Mouse (Mus musculus) mesoderm, embryonic 11.5 days (tissue): ENCODE measurements around the gene Adap1.
A peak's percentile ranks its signal among the peaks of the same experiment; 100 is the strongest.

Source experiments
- DNase-seq: peaks from one replicate; pipeline ENCODE4 v3.0.0-alpha.2; 2012; ENCODE audit warnings: low read depth, low spot score

Gene Adap1

GRCm38 (mm10) chr5:139325395-139325966 is at the start of gene Adap1:
Adap1 (minus strand) TSS chr5:139325622.
- DNase-seq: peak; percentile 47

- no peak for DNase-seq
Measured at GRCm38 (mm10) chr5:139374841-139375240, 49.4 kb upstream of the Adap1 start.

DNA sequence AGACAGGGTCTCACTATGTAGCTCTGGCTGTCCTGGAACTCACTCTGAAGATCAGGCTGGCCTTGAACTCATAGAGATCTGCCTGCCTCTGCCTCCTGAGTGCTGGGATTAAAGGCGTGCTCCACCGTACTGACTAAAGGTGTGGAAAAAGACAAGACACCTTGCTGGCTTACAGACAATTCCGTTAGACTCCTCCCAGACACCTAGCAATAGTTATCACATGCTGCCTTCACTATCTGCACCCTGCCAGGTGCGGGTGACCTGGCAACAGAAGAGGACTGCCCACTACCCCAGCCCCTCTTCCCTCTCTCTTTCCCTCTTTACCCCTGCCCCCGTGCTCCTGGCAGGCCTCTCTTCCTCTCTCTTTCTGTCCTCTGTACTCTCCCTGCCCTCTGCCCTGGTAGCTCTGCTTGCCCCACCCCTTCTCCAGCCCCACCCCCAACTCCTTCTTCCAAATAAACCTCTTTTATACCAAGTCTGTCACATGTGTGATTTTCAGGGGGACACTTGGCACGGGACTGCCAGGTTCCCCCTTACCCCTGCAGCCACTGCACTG is 48.5 kb upstream of the Adap1 start:
- DNase-seq: no peak

- no peak for DNase-seq
Measured at GRCm38 (mm10) chr5:139373126-139373525, 47.7 kb upstream of the Adap1 start.

GRCm38 (mm10) chr5:139371631-139372401 is 46.4 kb upstream of the Adap1 start:
- DNase-seq: peak; percentile 97

DNA sequence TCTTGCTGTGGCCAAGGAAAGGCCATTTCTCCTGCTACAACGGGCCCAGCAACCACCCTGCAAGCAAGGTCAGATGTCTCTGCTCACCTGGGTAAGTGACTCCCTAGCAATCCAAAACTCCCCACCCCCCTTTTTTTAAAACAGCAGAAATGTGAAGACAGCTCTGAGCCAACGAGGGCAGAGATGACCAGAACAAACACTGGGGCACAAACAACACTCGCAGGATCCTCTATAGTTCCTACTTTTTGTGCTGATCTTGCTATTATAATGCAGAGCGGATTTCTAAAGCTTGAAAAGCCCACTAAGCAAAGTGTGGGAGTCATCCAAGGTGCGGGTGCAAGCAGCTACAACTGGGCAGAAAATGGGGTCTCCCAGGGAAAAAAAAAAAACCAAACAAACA is 45.7 kb upstream of the Adap1 start:
- no peak for DNase-seq

DNA sequence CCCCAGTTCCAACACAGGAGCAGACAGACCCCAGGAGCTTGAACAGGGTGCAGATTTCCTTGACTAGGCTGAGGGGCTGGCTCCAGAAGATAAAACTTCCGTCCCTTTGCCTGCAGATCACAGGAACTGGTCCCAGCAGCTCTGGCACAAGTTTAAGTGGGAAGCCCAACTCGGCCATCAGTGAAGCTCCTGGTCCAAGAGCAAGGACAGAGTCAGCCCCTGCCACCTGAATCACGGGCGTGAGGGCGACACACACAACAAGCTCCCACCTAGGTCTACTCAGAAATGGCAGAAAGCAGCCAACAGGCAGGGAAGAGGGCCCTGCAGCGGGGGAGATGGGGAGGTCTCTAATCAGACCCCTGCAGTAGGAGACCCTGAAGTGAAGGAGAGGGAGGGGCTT is 44.9 kb upstream of the Adap1 start:
- DNase-seq: no peak

DNA sequence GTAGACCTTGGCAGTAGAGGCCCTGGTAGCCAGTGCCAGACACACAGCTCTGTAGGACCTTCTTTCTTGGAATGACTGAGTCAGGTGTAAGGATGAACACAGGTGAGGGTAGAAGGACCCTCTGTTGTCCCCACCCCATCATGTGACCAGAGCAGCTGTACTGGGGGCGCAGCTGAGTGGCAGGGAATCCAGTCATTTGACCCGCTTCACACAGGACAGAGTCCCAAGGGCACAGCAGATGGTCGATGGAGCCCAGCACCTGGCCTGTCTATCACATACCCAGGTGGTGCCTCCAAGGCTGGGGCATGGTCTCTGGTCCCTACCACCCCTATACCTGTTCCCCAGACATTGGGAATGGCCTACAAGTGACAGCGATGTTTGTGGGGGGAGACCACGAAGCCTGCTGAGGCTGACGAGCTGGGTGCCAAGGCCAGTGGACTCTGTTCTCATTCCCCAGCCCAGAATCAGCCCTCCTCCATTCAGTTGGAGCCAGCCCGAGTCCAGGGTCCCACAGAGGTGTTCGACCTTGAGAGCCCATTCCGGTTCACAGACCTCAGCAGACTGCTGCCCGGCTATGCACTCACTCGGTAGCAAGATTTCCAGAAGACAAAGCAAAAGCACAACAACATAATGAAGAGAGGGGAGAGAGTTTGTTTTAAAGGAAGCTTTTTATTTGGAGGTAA is 43.4 kb upstream of the Adap1 start:
- DNase-seq: no peak

DNA sequence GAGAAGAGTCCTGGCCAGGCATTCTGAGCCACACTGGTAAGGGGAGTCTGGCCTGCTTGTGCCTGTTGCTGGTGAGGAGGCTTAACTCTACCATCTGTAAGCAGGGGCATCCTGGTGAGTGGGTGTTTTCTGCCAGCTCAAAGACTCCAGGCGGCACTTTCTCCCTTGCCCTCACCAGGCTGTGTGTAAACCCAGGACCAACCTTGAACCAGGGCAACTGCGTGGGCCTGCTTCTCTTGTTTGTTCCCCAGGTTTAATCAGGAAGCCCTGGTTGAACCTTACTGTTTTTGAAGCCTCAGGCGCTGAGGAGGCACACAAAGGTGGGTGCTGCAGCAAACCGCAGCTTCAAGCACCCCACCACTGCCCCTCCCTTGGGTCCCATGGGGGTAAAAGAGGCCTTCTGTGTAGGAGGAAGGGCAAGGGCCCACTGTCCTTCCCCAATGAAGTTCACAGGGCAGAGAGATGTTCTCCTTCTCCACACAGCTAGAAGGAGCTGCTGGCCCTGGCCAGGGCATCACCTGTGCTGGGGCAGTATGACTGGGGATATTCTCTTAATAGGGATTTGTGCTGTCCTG is 42.5 kb upstream of the Adap1 start:
- no peak for DNase-seq

- DNase-seq: no peak
Measured at GRCm38 (mm10) chr5:139366484-139366883, 41.1 kb upstream of the Adap1 start.

GRCm38 (mm10) chr5:139365827-139366226 is 40.4 kb upstream of the Adap1 start:
- DNase-seq: no peak

DNA sequence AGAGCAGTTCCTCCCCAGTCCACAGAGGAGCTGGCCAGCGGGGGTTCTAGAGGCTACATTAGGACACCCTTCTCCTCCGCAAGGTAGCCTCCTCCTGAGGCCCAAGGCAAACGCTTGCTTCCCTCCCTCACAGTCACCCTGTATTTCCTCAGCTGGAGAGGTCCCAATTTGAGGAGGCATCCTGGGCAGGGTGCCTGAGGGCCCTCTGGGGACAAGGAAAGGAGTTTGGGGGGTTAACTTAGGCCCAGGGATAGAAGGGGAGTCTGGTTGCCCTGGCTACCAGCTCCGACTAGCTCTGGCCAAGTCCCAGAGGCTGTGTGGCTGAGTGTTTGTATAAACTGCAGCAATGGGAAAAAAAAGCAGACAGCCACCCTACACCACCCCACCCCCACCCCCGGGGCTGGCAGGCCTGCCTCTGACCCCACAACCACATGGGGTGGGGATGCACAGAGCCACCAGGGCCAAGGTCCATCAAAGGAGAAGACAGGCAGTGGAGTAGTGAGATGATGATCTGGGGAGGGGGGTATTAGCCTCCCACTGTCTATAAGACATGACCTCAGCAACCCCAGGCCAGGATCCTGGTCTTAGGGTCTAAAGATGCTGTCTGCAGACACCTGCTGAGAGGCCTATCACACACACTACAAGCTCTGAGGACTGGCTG is 39.6 kb upstream of the Adap1 start:
- DNase-seq: no peak

DNA sequence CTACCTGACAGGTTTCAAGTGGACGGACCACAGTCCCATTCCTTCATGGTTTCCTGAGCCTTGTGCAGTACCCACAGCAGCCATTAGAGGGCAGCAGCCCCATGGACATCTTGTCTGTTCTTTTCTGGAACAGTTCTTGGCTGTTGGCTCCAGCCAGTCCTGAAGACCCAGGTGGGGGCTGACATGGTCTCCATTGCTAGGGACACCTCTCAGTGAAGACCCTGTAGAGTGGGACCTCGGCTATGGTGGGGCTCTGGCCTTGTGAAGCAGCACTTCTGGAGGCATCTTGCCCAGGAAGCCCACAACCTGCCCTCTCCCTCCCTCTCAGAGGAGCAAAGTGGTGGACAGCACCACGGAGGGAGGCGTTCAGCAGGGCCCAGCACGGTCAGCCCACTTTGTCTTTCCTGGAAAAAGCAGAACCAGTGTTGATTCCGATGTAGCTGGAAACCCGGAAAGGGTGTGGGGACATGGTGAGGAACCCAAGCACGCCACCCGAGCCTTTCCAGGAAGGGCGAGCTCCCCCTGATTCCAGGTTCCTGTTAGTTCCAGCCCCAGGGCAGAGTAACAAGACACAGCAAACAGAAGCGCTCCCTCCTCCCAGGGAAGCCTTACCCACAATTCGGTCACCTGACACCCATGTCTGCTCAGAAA is 39.0 kb upstream of the Adap1 start:
- DNase-seq: peak; percentile 82

DNA sequence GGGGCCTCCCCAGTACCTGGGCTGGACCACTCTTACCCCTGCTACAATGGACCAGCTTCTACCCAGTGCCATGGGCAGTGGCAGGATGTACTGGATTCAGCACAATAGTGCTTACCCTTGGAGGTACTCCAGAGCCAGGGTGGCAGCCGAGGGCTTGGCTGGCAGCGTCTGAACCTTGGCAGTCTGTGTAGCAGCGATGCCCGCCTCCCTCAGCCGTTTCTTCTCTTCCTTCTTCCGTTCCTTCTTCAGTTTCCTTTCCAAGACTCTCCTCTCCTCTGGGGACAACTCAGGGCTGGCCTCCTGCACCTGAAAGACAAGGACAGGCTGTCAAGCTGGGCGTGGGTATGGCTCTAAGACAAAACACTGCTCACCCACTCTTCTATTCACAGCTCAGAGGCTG is 38.4 kb upstream of the Adap1 start:
- no peak for DNase-seq

DNA sequence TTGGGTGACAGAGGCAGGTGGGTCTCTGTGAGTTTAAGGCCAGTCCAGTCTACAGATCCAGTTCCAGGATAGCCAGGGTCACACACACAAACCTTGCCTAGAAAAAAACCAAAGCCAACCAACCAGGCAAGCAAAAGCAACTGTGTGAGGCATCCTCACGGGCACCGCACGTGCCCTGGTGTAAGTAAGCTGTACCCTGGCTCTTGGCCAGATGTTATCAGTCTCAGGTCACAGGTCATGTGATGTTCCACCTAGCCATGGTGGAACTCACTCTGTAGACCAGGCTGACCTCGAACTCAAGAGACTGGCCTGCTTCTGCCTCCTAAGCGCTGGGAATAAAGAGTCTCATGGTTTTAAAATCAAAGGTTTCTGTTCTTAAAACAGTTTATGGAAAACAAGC is 33.8 kb upstream of the Adap1 start:
- DNase-seq: no peak

- DNase-seq: no peak
Measured at GRCm38 (mm10) chr5:139358653-139359052, 33.2 kb upstream of the Adap1 start.

GRCm38 (mm10) chr5:139355235-139355772 is 29.9 kb upstream of the Adap1 start:
- peak; percentile 77 for DNase-seq

DNA sequence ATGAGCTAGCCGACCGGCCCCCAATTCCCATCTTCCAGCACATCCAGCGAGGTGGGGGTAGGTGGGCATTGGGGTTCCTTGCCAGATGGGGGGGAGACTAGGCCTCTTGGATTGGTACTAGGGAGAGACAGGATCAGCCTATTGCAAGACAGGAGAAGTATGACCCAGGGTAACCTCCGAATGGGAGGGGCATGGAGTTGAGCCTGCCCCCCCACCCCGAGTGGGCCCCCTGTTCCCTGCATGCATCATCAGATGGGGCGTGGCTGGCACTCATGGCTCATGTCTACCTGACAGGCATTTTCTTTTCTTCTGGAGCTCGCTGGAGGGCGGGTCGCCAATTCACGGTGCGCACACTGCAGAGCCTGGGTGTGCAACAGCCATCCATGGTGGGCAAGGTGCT is 28.5 kb upstream of the Adap1 start:
- DNase-seq: no peak

GRCm38 (mm10) chr5:139353496-139353895 is 28.1 kb upstream of the Adap1 start:
- peak; percentile 55 for DNase-seq

- no peak for DNase-seq
Measured at GRCm38 (mm10) chr5:139352317-139352716, 26.9 kb upstream of the Adap1 start, which contains the start of gene Cyp2w1. Cyp2w1 (plus strand) TSS chr5:139352617.

DNA sequence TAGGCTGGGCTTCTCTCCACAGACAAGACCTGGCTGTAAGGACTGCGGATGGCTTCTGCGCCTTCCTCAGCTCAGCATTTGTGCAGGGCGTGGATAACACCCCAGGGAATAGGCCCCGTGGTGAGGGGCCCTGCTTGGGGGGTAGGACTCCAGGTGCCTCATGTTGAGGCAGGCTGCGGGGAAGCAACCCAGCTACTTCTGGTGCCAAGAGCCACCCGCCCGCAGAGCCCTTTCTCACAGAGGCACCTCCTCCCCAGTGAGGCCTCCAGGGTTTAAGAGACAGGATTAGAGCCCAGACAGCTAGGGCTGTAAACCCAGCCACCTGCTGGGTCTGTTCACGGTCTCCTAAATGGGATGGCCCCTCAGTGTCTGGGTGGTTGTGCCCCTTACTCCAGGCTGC is 26.2 kb upstream of the Adap1 start:
- DNase-seq: no peak
